Mouse (Mus musculus): ENCODE data around the gene Nkd1.

- TF ChIP-seq CTCF (IDR thresholded peaks at IDR 0.05; ENCODE audit: borderline replicate concordance, insufficient read depth, low read depth, low read length) (no peak), POLR2A (IDR thresholded peaks at IDR 0.05; ENCODE audit: borderline replicate concordance, insufficient read depth, low read length) (no peak)
Measured at GRCm38 (mm10) chr8:88630225-88630624, 109.1 kb downstream of the Nkd1 start.
